Mouse (Mus musculus) testis, adult 2 months (tissue): Measurements from ENCODE around the gene Lima1. TPM values are rescaled to one million over a fixed set of nuclear protein-coding genes. Genes with fewer than 3 reads are reported as not detected.
A peak's percentile ranks its signal among the peaks of the same experiment; 100 is the strongest.
"Not testable (repeated sequence)": the region's sequence is repeated elsewhere in the genome, so short reads cannot be mapped to it uniquely, and the experiment has no call there.

Source experiments
- H3K27ac ChIP-seq: fragments of 200-500 bp; 2 replicates; pipeline ENCODE4 v1.5.1; 2012; ENCODE audit warnings: low read depth, low read length; ENCODE audit not compliant: control insufficient read depth, insufficient read depth
- H3K27me3 ChIP-seq: fragments of 200-500 bp; 2 replicates; pipeline ENCODE4 v1.6.1; 2012; ENCODE audit warnings: mild to moderate bottlenecking, low read length, moderate library complexity; ENCODE audit not compliant: control insufficient read depth, insufficient read depth
- H3K36me3 ChIP-seq: fragments of 200-500 bp; 2 replicates; pipeline ENCODE4 v1.6.1; 2012; ENCODE audit warnings: mild to moderate bottlenecking, low read length; ENCODE audit not compliant: control insufficient read depth, insufficient read depth
- H3K4me1 ChIP-seq: fragments of 200-500 bp; 2 replicates; pipeline ENCODE4 v1.6.1; 2012; ENCODE audit warnings: low read length; ENCODE audit not compliant: control insufficient read depth, insufficient read depth
- H3K4me3 ChIP-seq: fragments of 200-500 bp; 2 replicates; pipeline ENCODE4 v1.5.1; 2012; ENCODE audit warnings: low read depth, mild to moderate bottlenecking, low read length, moderate library complexity, mixed read lengths; ENCODE audit not compliant: control insufficient read depth
- CTCF ChIP-seq: fragments of 200-500 bp; IDR thresholded peaks from 2 replicates; pipeline ENCODE4 v1.5.1; 2012; ENCODE audit warnings: low read depth, mild to moderate bottlenecking, inconsistent platforms, low read length, moderate library complexity; ENCODE audit not compliant: control insufficient read depth, insufficient read depth, insufficient replicate concordance
- POLR2A ChIP-seq: fragments of 200-500 bp; IDR thresholded peaks from 2 replicates; pipeline ENCODE4 v1.6.1; 2012; ENCODE audit warnings: low read depth, mild to moderate bottlenecking, inconsistent platforms, low read length, moderate library complexity; ENCODE audit not compliant: control insufficient read depth
- polyA plus RNA-seq: library from polyadenylated mRNA; depleted of rRNA; stranded (reverse); fragments of >200 nt; gene quantifications from 2 replicates; pipeline ENCODE4 v1.2.3, GENCODE M21; 2012

Gene Lima1
- polyA plus RNA-seq, 1 experiment = 3.8 TPM

DNA sequence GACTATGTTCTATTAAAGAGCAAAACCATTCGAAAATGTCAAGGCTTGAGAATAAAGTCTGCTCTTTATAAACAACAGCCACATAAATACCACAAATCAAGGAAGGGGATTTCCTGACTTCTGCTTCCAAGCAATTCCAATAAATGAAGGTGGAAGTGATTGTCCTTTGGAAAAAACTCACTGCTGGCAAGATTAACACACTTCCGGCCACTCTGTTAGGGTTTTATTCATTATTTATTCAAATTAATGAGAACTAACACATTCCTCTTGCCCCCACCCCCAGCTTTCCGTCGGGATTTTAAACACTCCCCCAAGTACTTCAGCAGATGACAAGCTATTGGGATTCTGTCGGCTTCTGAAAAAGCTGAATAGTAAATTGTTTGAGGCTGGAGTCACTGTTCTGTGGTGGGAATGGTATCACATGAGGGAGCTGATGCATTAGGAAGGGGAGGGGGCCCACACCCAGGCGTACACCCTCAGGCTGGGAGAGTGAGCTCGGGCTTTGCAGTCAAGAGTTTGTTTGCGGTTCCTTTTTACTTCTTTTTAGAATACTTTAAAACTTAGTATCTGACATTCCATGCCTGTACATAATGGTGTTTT is 14.1 kb upstream of the Lima1 start:
- H3K36me3 ChIP-seq = no peaks in the 10 kb centered on the region
- H3K27ac ChIP-seq = no peak overlapping the region
- H3K27me3 ChIP-seq = no peaks in the 10 kb centered on the region
- TF ChIP-seq CTCF = no peak
- no peak for TF ChIP-seq POLR2A
- H3K4me3 ChIP-seq = no peak overlapping the region
- H3K4me1 ChIP-seq = peaks cover 4% of the 10 kb centered on the region

DNA sequence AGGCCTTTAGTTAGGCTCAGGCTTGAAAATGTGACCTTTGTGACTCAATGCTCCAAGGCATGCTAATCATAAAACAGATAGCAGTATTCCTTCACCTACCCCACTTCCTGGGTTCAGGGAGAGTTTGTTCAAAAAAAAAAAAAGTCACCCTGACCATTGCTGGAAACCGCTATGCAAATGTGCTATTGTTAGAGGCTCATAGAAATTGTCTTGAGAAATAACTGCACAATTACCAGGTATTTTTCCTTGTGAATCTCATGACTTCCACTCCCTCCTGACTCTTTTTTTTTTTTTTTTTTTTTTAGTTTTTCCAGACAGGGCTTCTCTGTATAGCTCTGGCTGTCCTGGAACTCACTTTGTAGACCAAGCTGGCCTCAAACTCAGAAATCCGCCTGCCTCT is 11.9 kb upstream of the Lima1 start:
- not testable (repeated sequence) for H3K27ac ChIP-seq, H3K4me1 ChIP-seq, H3K27me3 ChIP-seq, H3K4me3 ChIP-seq, H3K36me3 ChIP-seq

DNA sequence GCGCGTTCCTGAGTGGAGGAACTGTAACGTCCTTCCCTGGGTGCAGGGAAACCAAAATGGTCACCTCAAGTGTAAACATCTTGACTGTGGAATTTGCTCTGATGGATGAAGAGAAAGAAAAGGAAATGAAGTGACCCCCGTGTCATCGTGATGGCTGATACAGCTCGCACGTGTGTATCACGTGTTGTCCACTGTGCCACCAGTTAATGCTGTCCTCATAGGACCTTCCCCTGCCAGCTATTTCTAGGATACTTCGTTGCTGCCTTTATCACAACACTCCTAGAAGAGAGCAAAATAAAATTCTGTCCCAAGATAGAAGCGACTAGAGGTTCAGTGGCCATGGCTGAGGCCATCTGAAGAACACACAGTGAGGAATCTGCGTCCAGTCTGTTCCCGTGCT is 8.8 kb upstream of the Lima1 start:
- Histone ChIP-seq H3K36me3 (no peaks in the 10 kb centered on the region), H3K4me1 (no peaks in the 10 kb centered on the region), H3K27me3 (no peaks in the 10 kb centered on the region), H3K4me3 (no peak overlapping the region), H3K27ac (no peak overlapping the region)
- TF ChIP-seq CTCF = no peak
- no peak for TF ChIP-seq POLR2A

DNA sequence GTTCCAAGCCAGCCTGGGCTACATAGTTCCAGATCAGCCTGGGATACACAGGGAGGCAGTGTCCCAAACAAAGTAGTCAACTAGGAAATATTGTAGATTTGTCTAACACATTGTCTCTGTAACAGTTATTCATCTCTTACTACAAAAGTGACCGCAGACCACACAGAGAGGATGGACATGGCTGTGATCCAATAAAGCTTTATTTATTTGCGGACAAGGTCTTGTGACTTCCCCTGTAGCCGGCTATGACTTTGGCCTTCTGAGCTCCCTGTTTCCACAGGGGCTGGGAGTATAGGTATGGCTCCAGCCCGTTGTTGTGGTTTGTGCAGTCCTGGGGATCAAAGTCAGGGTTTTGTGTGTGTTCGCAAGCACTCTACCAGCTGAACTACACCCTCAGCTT is 3.3 kb upstream of the Lima1 start:
- TF ChIP-seq POLR2A = no peak
- no peak for TF ChIP-seq CTCF
- peaks cover 9% of the 10 kb centered on the region for H3K4me1 ChIP-seq

DNA sequence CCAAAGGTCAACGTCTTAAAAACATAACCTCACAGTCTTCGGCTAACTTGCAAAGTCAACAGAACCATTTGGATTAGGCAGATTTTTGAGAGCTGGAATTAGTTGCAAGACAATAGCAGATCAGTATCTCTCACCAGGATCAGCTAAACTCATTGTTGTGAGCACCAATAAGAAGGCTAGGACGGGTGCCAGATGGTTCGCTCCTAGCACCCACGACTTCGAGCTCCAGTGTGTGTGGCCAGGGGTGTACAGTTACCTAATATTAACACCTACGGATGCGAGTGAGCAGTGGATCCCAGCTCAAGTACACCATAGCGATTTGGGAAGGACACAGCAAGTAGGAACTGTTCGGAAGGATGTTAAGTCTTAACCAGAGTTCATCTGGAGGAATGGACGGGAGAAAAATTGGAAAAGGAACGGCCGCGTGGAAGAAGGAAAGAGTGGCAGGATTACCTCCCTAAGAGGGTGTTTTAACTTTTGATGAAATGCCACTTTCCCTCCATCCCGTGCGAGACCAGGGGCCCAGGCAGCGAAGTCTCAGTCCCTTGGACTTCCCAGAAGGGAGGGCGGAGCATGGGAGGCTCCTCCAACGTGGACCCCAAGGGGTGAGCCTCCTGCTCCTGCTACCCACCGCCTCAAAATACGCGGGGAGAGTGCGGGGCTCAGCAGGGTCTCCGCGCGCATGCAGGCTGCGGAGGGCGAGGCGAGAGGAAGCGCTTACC is 483 bp downstream of the Lima1 start:
- TF ChIP-seq POLR2A (no peak), CTCF (no peak)
- Histone ChIP-seq H3K4me1 (peaks cover 9% of the 10 kb centered on the region), H3K27me3 (no peaks in the 10 kb centered on the region), H3K27ac (peak overlapping the region; percentile 12), H3K36me3 (no peaks in the 10 kb centered on the region), H3K4me3 (peak overlapping the region; percentile 87)

More for the DNA sequence above, 3.3 kb upstream of the Lima1 start:
- Histone ChIP-seq H3K27me3 (no peaks in the 10 kb centered on the region), H3K36me3 (no peaks in the 10 kb centered on the region), H3K4me3 (no peak overlapping the region), H3K27ac (no peak overlapping the region)

DNA sequence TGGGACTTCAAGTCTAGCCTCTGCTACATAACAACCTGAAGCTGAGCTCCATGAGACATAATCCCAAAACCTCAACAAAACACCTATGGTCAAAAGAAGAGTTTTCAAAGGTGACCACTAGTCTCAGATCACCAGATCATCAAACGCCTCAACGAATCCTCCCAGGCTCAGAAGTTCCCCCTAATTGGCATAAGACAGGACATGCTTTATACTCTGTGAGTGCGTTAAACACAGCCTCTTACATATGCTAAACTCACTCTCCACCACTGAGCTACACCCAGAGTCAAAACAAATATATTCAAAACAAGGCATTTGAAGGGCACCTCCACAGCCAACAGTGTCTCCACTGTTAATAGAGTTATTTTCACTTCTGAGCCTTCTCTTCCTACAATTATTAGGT is 2.7 kb downstream of the Lima1 start:
- Histone ChIP-seq H3K4me3 (no peak overlapping the region), H3K4me1 (peaks cover 11% of the 10 kb centered on the region), H3K36me3 (no peaks in the 10 kb centered on the region), H3K27ac (no peak overlapping the region), H3K27me3 (no peaks in the 10 kb centered on the region)
- TF ChIP-seq CTCF (no peak), POLR2A (no peak)

DNA sequence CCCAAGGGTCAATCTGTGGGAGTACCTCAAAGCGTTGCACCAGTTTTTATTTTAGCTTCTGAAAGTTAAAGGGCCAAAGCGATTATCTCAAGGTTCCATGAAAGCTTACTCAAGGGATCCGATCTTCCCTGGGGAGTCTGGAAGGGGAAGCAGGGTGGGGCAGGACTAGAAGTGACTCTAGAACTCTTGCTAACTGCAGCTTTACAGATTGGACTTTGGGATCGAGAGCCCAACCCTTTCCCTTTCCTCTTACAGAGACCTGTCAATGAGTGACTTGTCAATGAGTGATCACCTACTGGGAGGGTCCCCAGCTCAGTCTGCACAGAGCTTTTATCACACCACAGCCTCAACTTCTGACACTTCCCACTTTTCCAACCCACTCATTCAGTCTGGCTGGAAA is 7.6 kb downstream of the Lima1 start:
- peaks cover 16% of the 10 kb centered on the region for H3K4me1 ChIP-seq
- H3K27me3 ChIP-seq = no peaks in the 10 kb centered on the region
- no peak for TF ChIP-seq CTCF
- no peak for TF ChIP-seq POLR2A

More for the DNA sequence above, 7.6 kb downstream of the Lima1 start:
- H3K4me3 ChIP-seq = no peak overlapping the region
- no peaks in the 10 kb centered on the region for H3K36me3 ChIP-seq
- H3K27ac ChIP-seq = no peak overlapping the region
